Mouse (Mus musculus) liver, adult 2 months (tissue): ENCODE data around the gene Smim17. TPM values are rescaled to one million over a fixed set of nuclear protein-coding genes. Genes with fewer than 3 reads are reported as not detected.
"Not testable (repeated sequence)": the region's sequence is repeated elsewhere in the genome, so short reads cannot be mapped to it uniquely, and the experiment has no call there.

ENCODE experiments used
- DNase-seq: peaks from one replicate; pipeline ENCODE4 v3.0.0-alpha.2; 2011; ENCODE audit warnings: low read depth, low spot score; ENCODE audit errors: extremely low read depth
- H3K27ac ChIP-seq: fragments of 200-500 bp; replicated peaks from 2 replicates; pipeline ENCODE4 v1.5.1; 2012; ENCODE audit warnings: low read depth, mild to moderate bottlenecking, control low read depth, inconsistent platforms, low read length; ENCODE audit not compliant: insufficient read depth
- H3K27me3 ChIP-seq: fragments of 200-500 bp; 2 replicates; pipeline ENCODE4 v1.6.1; 2012; ENCODE audit warnings: mild to moderate bottlenecking, moderate library complexity, low read length, inconsistent platforms; ENCODE audit not compliant: control insufficient read depth, insufficient read depth
- H3K36me3 ChIP-seq: fragments of 200-500 bp; 2 replicates; pipeline ENCODE4 v1.6.1; 2012; ENCODE audit warnings: low read length, inconsistent platforms; ENCODE audit not compliant: control insufficient read depth, insufficient read depth
- H3K4me1 ChIP-seq: fragments of 200-500 bp; 2 replicates; pipeline ENCODE4 v1.6.1; 2011; ENCODE audit warnings: low read length; ENCODE audit not compliant: control insufficient read depth, insufficient read depth
- H3K4me3 ChIP-seq: fragments of 200-500 bp; 2 replicates; pipeline ENCODE4 v1.5.1; 2011; ENCODE audit warnings: low read depth, mild to moderate bottlenecking, control low read depth, low read length, moderate library complexity; ENCODE audit not compliant: insufficient read depth
- H3K79me2 ChIP-seq: fragments of 200-500 bp; 2 replicates; pipeline ENCODE4 v1.6.1; 2012; ENCODE audit warnings: inconsistent platforms, mild to moderate bottlenecking, low read length, moderate library complexity; ENCODE audit not compliant: control insufficient read depth, insufficient read depth
- H3K9ac ChIP-seq: fragments of 200-500 bp; 2 replicates; pipeline ENCODE4 v1.6.1; 2012; ENCODE audit warnings: low read depth, mild to moderate bottlenecking, control low read depth, inconsistent platforms, low read length
- CTCF ChIP-seq: fragments of 200-500 bp; IDR thresholded peaks from 2 replicates; pipeline ENCODE4 v1.5.1; 2011; ENCODE audit warnings: low read depth, low read length, control low read depth
- POLR2A ChIP-seq: fragments of 200-500 bp; IDR thresholded peaks from 2 replicates; pipeline ENCODE4 v1.6.1; 2011; ENCODE audit warnings: low read length, control low read depth; ENCODE audit not compliant: insufficient read depth; ENCODE audit errors: extremely low read depth
- WGBS: fragments of 180-500 bp; shearing (Covaris S2); methylation state at CpG from one replicate; pipeline ENCODE4 v1.1.7; 2018; 5-methylcytosine and 5-hydroxymethylcytosine counted together
- polyA plus RNA-seq: library from polyadenylated mRNA; depleted of rRNA; stranded (reverse); fragments of >200 nt; gene quantifications from 2 replicates; pipeline ENCODE4 v1.2.3, GENCODE M21; 2012; rRNA removed
- total RNA-seq: library from RNA; depleted of rRNA; stranded (reverse); fragments of >200 nt; gene quantifications from 2 replicates; pipeline ENCODE4 v1.2.3, GENCODE M21; 2014; rRNA removed

Gene Smim17
- total and polyA plus RNA-seq, 2 experiments, result not detected

DNA sequence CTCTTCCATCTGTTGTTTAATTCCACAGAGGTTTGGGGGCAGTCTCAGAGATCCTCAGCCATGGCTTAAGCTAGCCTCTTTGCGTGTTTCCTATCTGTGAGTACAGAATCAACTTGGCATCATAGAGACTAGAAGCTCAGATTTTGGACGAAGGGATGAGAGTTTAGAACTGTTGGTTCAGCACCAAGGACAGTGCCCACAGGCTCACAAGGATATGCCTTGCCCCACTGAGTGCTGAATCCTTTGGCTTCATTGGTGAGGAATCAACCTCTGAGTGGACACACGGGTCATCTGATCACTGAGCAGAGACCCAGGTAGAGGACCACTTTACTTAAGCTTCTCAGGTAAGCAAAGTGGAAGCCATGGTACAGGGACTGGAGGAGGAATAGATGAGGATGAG, 57.9 kb downstream of the Smim17 start:
- Histone ChIP-seq H3K9ac (no peak overlapping the region), H3K4me1 (no peaks in the 10 kb centered on the region), H3K36me3 (no peaks in the 10 kb centered on the region), H3K79me2 (no peaks in the 10 kb centered on the region), H3K27ac (no peak overlapping the region), H3K4me3 (no peak overlapping the region), H3K27me3 (no peaks in the 10 kb centered on the region)
- TF ChIP-seq CTCF, result no peak
- TF ChIP-seq POLR2A, result no peak
- WGBS, result 43% methylated on average over 3 of the region's 3 CpGs
- no peak for DNase-seq

GRCm38 (mm10) chr7:6466951-6467350, 68.4 kb downstream of the Smim17 start, which contains the start of gene Olfr1346:
Gene Olfr1346, plus strand, starts transcription at chr7:6467101.
- TF ChIP-seq CTCF (no peak), POLR2A (no peak)
- Histone ChIP-seq H3K9ac (no peak within 1 kb of the TSS), H3K27me3 (no peaks in the 10 kb centered on the region), H3K79me2 (no peaks in the 10 kb centered on the region), H3K4me3 (no peak within 1 kb of the TSS), H3K36me3 (no peaks in the 10 kb centered on the region), H3K27ac (no peak within 1 kb of the TSS), H3K4me1 (no peaks in the 10 kb centered on the region)
- DNase-seq, result peak; percentile 81

DNA sequence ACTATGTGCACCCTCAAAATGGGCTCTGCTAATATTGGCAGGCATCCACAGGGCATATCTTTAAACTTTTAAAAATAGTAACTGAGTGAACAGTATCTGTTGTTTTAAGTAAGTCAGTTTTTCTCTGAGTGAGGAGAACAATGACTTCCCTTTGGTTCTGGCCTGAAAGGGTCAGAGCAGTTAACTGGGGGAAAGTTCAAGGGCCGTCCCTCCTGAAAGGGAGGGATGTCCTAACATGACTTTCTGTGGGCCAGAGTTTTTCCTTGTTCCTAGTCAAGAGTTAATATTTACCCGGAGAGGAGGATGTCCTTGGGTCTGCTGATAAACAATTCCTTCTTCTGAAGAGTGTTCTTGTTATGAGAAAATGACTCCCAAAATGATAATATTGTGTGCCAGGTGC, 79.1 kb downstream of the Smim17 start:
- H3K79me2 ChIP-seq, H3K27me3 ChIP-seq, H3K9ac ChIP-seq, H3K4me3 ChIP-seq, H3K36me3 ChIP-seq, H3K27ac ChIP-seq, H3K4me1 ChIP-seq: not testable (repeated sequence)
- DNase-seq, result peak; percentile 58
- 26% methylated on average over 2 of the region's 2 CpGs for WGBS

Other genes starting within 250 kb of the Smim17 start
- 33.7 and 36.8 TPM in 2 replicates for gene Zfp787, start 242.7 kb upstream of the Smim17 start, total RNA-seq
- gene Zfp787, start 242.7 kb upstream of the Smim17 start, polyA plus RNA-seq, result 46.0 and 51.7 TPM in 2 replicates
- gene Zfp444, start 226.5 kb upstream of the Smim17 start, total RNA-seq, result 11.0 and 17.5 TPM in 2 replicates
- 23.9 and 29.7 TPM in 2 replicates for gene Zfp444, start 226.5 kb upstream of the Smim17 start, polyA plus RNA-seq
- not detected in 2 replicates for gene Galp, start 201.6 kb upstream of the Smim17 start, total RNA-seq
- not detected in 2 replicates for gene Galp, start 201.6 kb upstream of the Smim17 start, polyA plus RNA-seq
- not detected in 2 replicates for gene Zscan5b, start 176.4 kb upstream of the Smim17 start, total RNA-seq
- not detected in 2 replicates for gene Zscan5b, start 176.4 kb upstream of the Smim17 start, polyA plus RNA-seq
- gene Epp13, start 146.0 kb upstream of the Smim17 start, total RNA-seq, result not detected in 2 replicates
- gene Epp13, start 146.0 kb upstream of the Smim17 start, polyA plus RNA-seq, result not detected in 2 replicates
- 1.5 and 1.6 TPM in 2 replicates for gene Zfp667, start 112.1 kb upstream of the Smim17 start, total RNA-seq
- gene Zfp667, start 112.1 kb upstream of the Smim17 start, polyA plus RNA-seq, result 0.21 and 0.43 TPM in 2 replicates
- 0.27 and 0.28 TPM in 2 replicates for gene Zfp583, start 67.4 kb upstream of the Smim17 start, total RNA-seq
- 0.05 TPM in 1 of 2 replicates, not detected in the other for gene Zfp583, start 67.4 kb upstream of the Smim17 start, polyA plus RNA-seq
- under 0.01 and 0.07 TPM in 2 replicates for gene Gm3854, start 55.0 kb upstream of the Smim17 start, total RNA-seq
- gene Gm3854, start 55.0 kb upstream of the Smim17 start, polyA plus RNA-seq, result not detected in 2 replicates
- 0.74 and 1.3 TPM in 2 replicates for gene Zfp78, start 35.4 kb upstream of the Smim17 start, total RNA-seq
- gene Zfp78, start 35.4 kb upstream of the Smim17 start, polyA plus RNA-seq, result 0.21 and 0.68 TPM in 2 replicates
- 1.2 and 1.9 TPM in 2 replicates for gene Zfp28, start 15.4 kb upstream of the Smim17 start, total RNA-seq
- gene Zfp28, start 15.4 kb upstream of the Smim17 start, polyA plus RNA-seq, result 0.21 and 0.51 TPM in 2 replicates
- not detected in 2 replicates for gene Gm20715, start 11.6 kb downstream of the Smim17 start, total RNA-seq
- not detected in 2 replicates for gene Gm20715, start 11.6 kb downstream of the Smim17 start, polyA plus RNA-seq
- gene Olfr1344, start 40.0 kb downstream of the Smim17 start, total RNA-seq, result not detected in 2 replicates
- gene Olfr1344, start 40.0 kb downstream of the Smim17 start, polyA plus RNA-seq, result not detected in 2 replicates
- gene Olfr1336, start 57.5 kb downstream of the Smim17 start, total RNA-seq, result not detected in 2 replicates
- not detected in 2 replicates for gene Olfr1336, start 57.5 kb downstream of the Smim17 start, polyA plus RNA-seq
- gene Olfr1346, start 68.4 kb downstream of the Smim17 start, total RNA-seq, result not detected in 2 replicates
- not detected in 2 replicates for gene Olfr1346, start 68.4 kb downstream of the Smim17 start, polyA plus RNA-seq
- not detected in 2 replicates for gene Olfr5, start 88.2 kb downstream of the Smim17 start, total RNA-seq
- not detected in 2 replicates for gene Olfr5, start 88.2 kb downstream of the Smim17 start, polyA plus RNA-seq
- not detected in 2 replicates for gene Olfr1347, start 101.0 kb downstream of the Smim17 start, total RNA-seq
- gene Olfr1347, start 101.0 kb downstream of the Smim17 start, polyA plus RNA-seq, result not detected in 2 replicates
- not detected in 2 replicates for gene Olfr1348, start 110.0 kb downstream of the Smim17 start, total RNA-seq
- not detected in 2 replicates for gene Olfr1348, start 110.0 kb downstream of the Smim17 start, polyA plus RNA-seq
- not detected in 2 replicates for gene Olfr1349, start 124.2 kb downstream of the Smim17 start, total RNA-seq
- not detected in 2 replicates for gene Olfr1349, start 124.2 kb downstream of the Smim17 start, polyA plus RNA-seq
- not detected in 2 replicates for gene Olfr1350, start 166.1 kb downstream of the Smim17 start, total RNA-seq
- not detected in 2 replicates for gene Olfr1350, start 166.1 kb downstream of the Smim17 start, polyA plus RNA-seq